Mouse (Mus musculus) liver, adult 10 weeks (tissue): Measurements from ENCODE around the gene Pik3c2a. TPM values are rescaled to one million over a fixed set of nuclear protein-coding genes. Genes with fewer than 3 reads are reported as not detected.

ENCODE experiments used
- polyA plus RNA-seq: library from polyadenylated mRNA; stranded (reverse); fragments of 350-450 nt; fragmentation: Illumina TruSeq; extraction: RNeasy Lipid Tissue Mini Kit (QIAGEN cat#74804); gene quantifications from one replicate; pipeline ENCODE4 v1.2.3, GENCODE M21; 2014; ENCODE audit warnings: low read depth, low replicate concordance

Pik3c2a gene
- polyA plus RNA-seq, result 40.3 TPM

DNA sequence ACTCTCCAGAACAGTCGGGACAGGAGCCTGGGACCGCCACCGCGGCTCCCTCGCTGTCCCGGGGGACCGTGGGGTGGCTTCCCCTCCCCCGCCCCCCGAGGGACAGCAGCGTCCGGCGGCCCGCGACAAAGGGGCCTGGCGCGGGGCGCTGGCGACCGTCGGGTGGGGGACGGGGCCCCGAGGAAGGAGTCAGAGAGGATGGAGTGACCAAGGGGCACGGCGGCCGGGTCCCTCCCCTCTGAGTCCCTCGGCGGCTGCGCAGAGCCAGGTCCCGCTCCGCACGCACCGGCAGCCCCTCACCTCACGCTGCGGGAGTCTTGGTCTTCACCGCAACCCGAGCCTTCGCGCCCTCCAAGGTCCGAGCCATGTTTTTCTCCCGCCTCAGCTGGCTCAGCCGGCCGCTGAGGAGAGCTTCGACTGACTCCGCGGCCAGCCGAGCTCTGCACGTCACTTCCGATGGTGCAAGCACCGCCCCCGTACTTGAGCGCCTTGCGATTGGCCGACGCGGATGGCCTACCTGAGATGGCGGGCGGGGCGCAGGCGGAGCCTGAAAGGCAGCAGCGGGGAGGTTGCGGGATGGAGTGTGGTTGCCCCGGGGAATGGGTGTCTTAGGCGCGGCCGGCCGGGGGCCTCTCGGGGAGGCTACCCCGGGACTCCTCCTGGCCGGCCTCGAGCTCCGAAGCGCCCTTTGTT, at the start of gene Pik3c2a:
Gene Pik3c2a (minus strand): TSS at position 446 of the 693 bp plus-strand sequence.

DNA sequence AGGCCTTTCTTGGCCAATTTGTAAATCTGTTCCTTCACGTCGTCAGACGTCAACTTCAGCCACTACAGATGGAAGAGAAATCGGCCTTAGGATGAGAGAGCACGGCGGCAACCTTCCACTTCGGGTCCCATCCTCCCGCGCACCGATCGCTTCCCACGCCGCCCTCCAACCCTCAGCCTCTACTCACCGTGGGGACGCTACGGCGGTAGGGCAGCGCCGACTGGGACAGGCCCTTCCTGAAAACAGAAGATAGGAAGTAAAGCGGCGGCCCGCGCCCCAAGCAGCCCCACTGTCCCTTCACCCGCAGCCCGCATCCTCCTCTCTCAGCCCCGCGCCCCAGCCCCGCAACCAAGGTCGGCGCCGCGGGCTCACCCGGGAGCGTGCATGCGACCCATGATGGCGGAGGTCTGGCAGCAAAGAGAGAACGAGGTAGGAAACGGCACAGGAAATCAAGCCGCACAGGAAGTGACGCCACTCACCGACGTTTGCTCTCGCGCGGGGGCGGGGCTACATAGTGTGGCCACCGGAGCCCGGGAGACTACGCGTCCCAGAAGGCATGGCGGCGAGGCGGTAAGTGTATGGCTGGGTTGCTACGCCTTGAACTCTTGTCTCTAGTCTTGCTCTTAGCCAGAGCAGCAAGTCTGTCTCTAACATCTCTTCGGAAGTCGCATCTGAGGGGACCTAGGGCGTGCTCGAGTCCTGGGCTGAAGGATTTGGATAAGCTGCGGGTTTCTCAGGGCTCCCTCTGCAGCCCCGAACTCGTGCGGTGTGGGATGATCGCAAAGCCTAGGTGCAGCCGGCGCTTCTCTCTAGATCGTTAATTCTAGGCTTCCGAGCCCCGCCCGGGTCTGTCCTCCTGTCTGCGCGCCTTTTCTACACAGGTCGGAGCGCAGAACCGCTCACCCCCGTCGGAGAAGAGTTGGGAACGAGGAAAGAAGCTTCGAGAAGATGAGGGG, 109.3 kb downstream of the Pik3c2a start, which contains the start of gene Rps13:
Gene Rps13 (minus strand): TSS at position 483 of the 956 bp plus-strand sequence.

DNA sequence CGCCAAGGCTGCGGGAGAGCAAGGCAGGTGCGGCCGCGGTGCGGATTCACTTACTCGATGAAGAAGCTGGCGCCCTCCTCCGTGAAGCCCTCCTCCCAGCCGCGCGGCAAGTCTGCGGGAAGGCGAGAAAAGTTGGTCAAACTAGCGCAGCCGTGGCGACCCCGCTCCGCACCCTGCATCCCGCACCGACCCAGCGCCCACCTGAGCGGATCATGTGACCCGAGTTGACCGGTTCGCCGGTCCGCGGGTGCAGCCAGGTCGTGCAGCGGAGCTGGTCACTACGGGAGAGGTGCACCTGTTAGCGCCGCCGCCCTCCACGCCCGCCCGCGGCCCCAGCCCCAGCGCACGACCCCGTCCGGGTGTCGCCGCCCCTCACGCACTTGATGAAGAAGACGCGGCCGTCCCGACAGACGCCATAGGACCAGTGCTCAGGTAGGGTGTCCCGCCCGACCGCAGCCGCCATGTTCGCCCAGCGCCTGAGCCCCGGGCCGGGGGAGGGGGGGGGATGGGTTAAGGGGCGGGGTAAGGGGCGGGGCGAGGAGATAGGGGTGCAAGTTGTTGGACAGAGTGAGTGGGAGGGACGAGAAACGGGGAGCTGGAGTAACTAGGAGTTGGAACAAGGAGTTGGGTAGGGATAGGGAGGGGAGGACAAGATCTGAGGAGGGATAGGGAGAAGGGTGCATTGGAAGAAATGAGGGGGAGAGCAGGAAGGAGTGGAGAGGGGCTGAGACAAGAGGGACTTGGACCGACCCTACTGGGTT, 135.2 kb downstream of the Pik3c2a start, which contains the start of gene Plekha7:
Gene Plekha7 (minus strand): TSS at position 506 of the 761 bp plus-strand sequence.

Other genes with a start within 250 kb of the Pik3c2a start
- 1.2 TPM for gene Plekha7, start 135.1 kb downstream of the Pik3c2a start, polyA plus RNA-seq
- 374 TPM for gene Rps13, start 109.3 kb downstream of the Pik3c2a start, polyA plus RNA-seq
- 7.5 TPM for gene Nucb2, start 60.9 kb upstream of the Pik3c2a start, polyA plus RNA-seq